29 mouse cellular contexts compared by ENCODE assay signal in genomic region chrX:10453798-10454197, GRCm38 (mm10). TPM values are rescaled to one million over a fixed set of nuclear protein-coding genes. Genes with fewer than 3 reads are reported as not detected.
DNase-seq lines count a peak whose midpoint lies in the region; ATAC-seq and TF ChIP-seq lines count a peak whose summit lies in the region.
"Had no signal": no experiment of that assay in that cellular context is flagged by ENCODE, and none has a peak within 500 bp of the region (broad histone marks: within the 10 kb centered on the region; RNA-seq: fewer than 3 reads in every experiment).

No protein-coding gene starts in this region.

- H3K27me3 ChIP-seq in forebrain, embryonic 14.5 days (replicated peaks; ENCODE audit: control insufficient read depth, insufficient read depth, low read length): no peaks in the 10 kb centered on the region
- H3K27me3 ChIP-seq in forebrain, embryonic 12.5 days: no peaks in the 10 kb centered on the region
- H3K27me3 ChIP-seq in forebrain, postnatal 0 days (ENCODE audit: insufficient read depth, low read length): no peaks in the 10 kb centered on the region
- H3K27me3 ChIP-seq: embryonic facial prominence, embryonic 12.5 days; embryonic facial prominence, embryonic 15.5 days; heart, embryonic 12.5 days; heart, embryonic 15.5 days had no signal

- H3K9ac ChIP-seq in forebrain, embryonic 14.5 days (ENCODE audit: low read length): no peak overlapping the region
- no peak overlapping the region for H3K9ac ChIP-seq in forebrain, embryonic 12.5 days
- no peak overlapping the region for H3K9ac ChIP-seq in forebrain, postnatal 0 days
- H3K9ac ChIP-seq: embryonic facial prominence, embryonic 12.5 days; embryonic facial prominence, embryonic 15.5 days; heart, embryonic 12.5 days; heart, embryonic 15.5 days; hindbrain, embryonic 14.5 days had no signal

- 33% methylated on average over 1 of the region's 1 CpGs for WGBS in forebrain, embryonic 14.5 days
- WGBS in forebrain, embryonic 12.5 days: 42% methylated on average over 1 of the region's 1 CpGs
- WGBS in forebrain, postnatal 0 days: 18% methylated on average over 1 of the region's 1 CpGs

- peak; percentile 37 for DNase-seq in forebrain, embryonic 14.5 days (ENCODE audit: low spot score)
- no peak for DNase-seq in layer of hippocampus, adult 2 months (ENCODE audit: low spot score in 2 of 2)
- DNase-seq in layer of hippocampus, postnatal 10 days (ENCODE audit: low spot score in 2 of 2): no peak
- DNase-seq in brain, adult 2 months (ENCODE audit: low read depth, low spot score): peak; percentile 19
- no peak for DNase-seq in forebrain, postnatal 0 days
- no peak for DNase-seq in neural tube, embryonic 10.5 days (ENCODE audit: extremely low spot score, low spot score)
- DNase-seq: adrenal gland, adult 2 months; adrenal gland, postnatal 14 days; cerebellum, adult 11 months; cerebellum, adult 2 months; cerebellum, adult 9-11 months; cerebellum, postnatal 25 days; gastrocnemius, postnatal 25 days; heart, adult 18-20 months; heart, postnatal 10 days; heart, postnatal 36 days; kidney, adult 2 months had no signal

- no peaks in the 10 kb centered on the region for H3K4me1 ChIP-seq in forebrain, embryonic 14.5 days (ENCODE audit: control insufficient read depth, insufficient read depth, low read length)
- no peaks in the 10 kb centered on the region for H3K4me1 ChIP-seq in forebrain, embryonic 12.5 days
- H3K4me1 ChIP-seq in forebrain, postnatal 0 days (ENCODE audit: insufficient read depth): no peaks in the 10 kb centered on the region
- H3K4me1 ChIP-seq: embryonic facial prominence, embryonic 12.5 days; embryonic facial prominence, embryonic 15.5 days; heart, embryonic 12.5 days; heart, embryonic 15.5 days had no signal

- peak; percentile 18; the same call in 1 of the 2 replicates for ATAC-seq in forebrain, embryonic 14.5 days
- no peak for ATAC-seq in forebrain, embryonic 12.5 days (ENCODE audit: low FRiP score)
- peak; percentile 55 for ATAC-seq in forebrain, postnatal 0 days
- ATAC-seq: CD4-positive, CD25-positive, alpha-beta regulatory T cell, adult 4 months; hindbrain, postnatal 0 days; inflammation-experienced regulatory T-cells, adult 6 months; intestine, embryonic 16.5 days had no signal

- no peak overlapping the region for H3K27ac ChIP-seq in forebrain, embryonic 14.5 days (ENCODE audit: low read depth, low read length)
- H3K27ac ChIP-seq in forebrain, embryonic 12.5 days: no peak overlapping the region
- peak overlapping the region; percentile 43; the same call in 1 of the 2 replicates for H3K27ac ChIP-seq in layer of hippocampus, adult 2 months
- no peak overlapping the region for H3K27ac ChIP-seq in forebrain, postnatal 0 days (ENCODE audit: low read depth, low read length)
- H3K27ac ChIP-seq: embryonic facial prominence, embryonic 12.5 days; embryonic facial prominence, embryonic 15.5 days; heart, embryonic 15.5 days; hindbrain, embryonic 14.5 days; hindbrain, postnatal 0 days had no signal

- no peak for TF ChIP-seq CTCF in layer of hippocampus, adult 2 months (conservative IDR thresholded peaks at IDR 0.05)
- no peak for TF ChIP-seq CTCF in forebrain, postnatal 0 days (IDR thresholded peaks at IDR 0.05; ENCODE audit: low read depth)

- no peak overlapping the region for H3K4me2 ChIP-seq in forebrain, embryonic 14.5 days (ENCODE audit: low read length)
- no peak overlapping the region for H3K4me2 ChIP-seq in forebrain, embryonic 12.5 days
- no peak overlapping the region for H3K4me2 ChIP-seq in forebrain, postnatal 0 days (ENCODE audit: low read depth)
- H3K4me2 ChIP-seq: embryonic facial prominence, embryonic 12.5 days; embryonic facial prominence, embryonic 15.5 days; heart, embryonic 12.5 days; heart, embryonic 15.5 days; hindbrain, embryonic 14.5 days had no signal

- no peak overlapping the region for H3K4me3 ChIP-seq in forebrain, embryonic 14.5 days (ENCODE audit: low read depth, low read length)
- no peak overlapping the region for H3K4me3 ChIP-seq in forebrain, embryonic 12.5 days (replicated peaks)
- no peak overlapping the region for H3K4me3 ChIP-seq in layer of hippocampus, adult 2 months
- H3K4me3 ChIP-seq in forebrain, postnatal 0 days (ENCODE audit: low read depth, low read length): no peak overlapping the region
- H3K4me3 ChIP-seq: embryonic facial prominence, embryonic 12.5 days; embryonic facial prominence, embryonic 15.5 days; heart, embryonic 12.5 days; heart, embryonic 15.5 days had no signal

- H3K36me3 ChIP-seq in forebrain, embryonic 14.5 days (ENCODE audit: control insufficient read depth, insufficient read depth, low read length): no peaks in the 10 kb centered on the region
- H3K36me3 ChIP-seq in forebrain, embryonic 12.5 days (replicated peaks): no peaks in the 10 kb centered on the region
- H3K36me3 ChIP-seq in forebrain, postnatal 0 days (ENCODE audit: insufficient read depth): no peaks in the 10 kb centered on the region
- H3K36me3 ChIP-seq: embryonic facial prominence, embryonic 12.5 days; embryonic facial prominence, embryonic 15.5 days; heart, embryonic 12.5 days; heart, embryonic 15.5 days had no signal

- no peaks in the 10 kb centered on the region for H3K9me3 ChIP-seq in forebrain, embryonic 14.5 days (replicated peaks; ENCODE audit: control insufficient read depth, low read length)
- H3K9me3 ChIP-seq in forebrain, embryonic 12.5 days: no peaks in the 10 kb centered on the region
- no peaks in the 10 kb centered on the region for H3K9me3 ChIP-seq in forebrain, postnatal 0 days (ENCODE audit: low read length)
- H3K9me3 ChIP-seq: embryonic facial prominence, embryonic 12.5 days; embryonic facial prominence, embryonic 15.5 days; heart, embryonic 12.5 days; heart, embryonic 15.5 days had no signal

RNA-seq across cellular contexts. Expression of gene Tspan7, which starts 31.2 kb away (rescaled TPM):
- polyA plus RNA-seq in forebrain, embryonic 14.5 days (2014; fragmentation: Nextera tagmentation; extraction: Ambion mirVana): 277 and 328 TPM in 2 replicates
- 118 and 121 TPM in 2 replicates for polyA plus RNA-seq in forebrain, embryonic 12.5 days (2016; fragmentation: Nextera tagmentation; extraction: Ambion mirVana)
- 1,000 to 10,000 TPM; 1,107 to 1,213 TPM for total RNA-seq in layer of hippocampus, adult 2 months (2021)
- 100 to 1,000 TPM; 880 to 946 TPM for total RNA-seq in layer of hippocampus, postnatal 10 days (2021)
- 209 and 254 TPM in 2 replicates for total RNA-seq in forebrain, postnatal 0 days (2014; rRNA removed)
- polyA plus RNA-seq in forebrain, postnatal 0 days (2015; fragmentation: Nextera tagmentation; extraction: Ambion mirVana): 491 and 629 TPM in 2 replicates
- total RNA-seq: common myeloid progenitor, adult 5-6 weeks; MEL had no signal
- polyA plus RNA-seq: CD4-positive, CD25-positive, alpha-beta regulatory T cell, adult 4 months; inflammation-experienced regulatory T-cells, adult 6 months had no signal

Comparison
In these comparisons a context has a peak if more than half of its experiments do, and no peak if none do; other contexts are left out.
1. DNase-seq: peak in forebrain, embryonic 14.5 days (single experiment) and brain, adult 2 months (single experiment); none in layer of hippocampus, adult 2 months (0 of 2), layer of hippocampus, postnatal 10 days (0 of 2), forebrain, postnatal 0 days (single experiment) and neural tube, embryonic 10.5 days (single experiment).